Mouse (Mus musculus) natural killer cell, adult 2 months (primary cell): ENCODE results near the gene Foxf1.

ENCODE experiments used
- DNase-seq, 2 experiments: peaks; one replicate each; pipeline ENCODE4 v3.0.0; 2022; ENCODE audit warnings: low spot score in 2 of 2

The Foxf1 gene

DNA sequence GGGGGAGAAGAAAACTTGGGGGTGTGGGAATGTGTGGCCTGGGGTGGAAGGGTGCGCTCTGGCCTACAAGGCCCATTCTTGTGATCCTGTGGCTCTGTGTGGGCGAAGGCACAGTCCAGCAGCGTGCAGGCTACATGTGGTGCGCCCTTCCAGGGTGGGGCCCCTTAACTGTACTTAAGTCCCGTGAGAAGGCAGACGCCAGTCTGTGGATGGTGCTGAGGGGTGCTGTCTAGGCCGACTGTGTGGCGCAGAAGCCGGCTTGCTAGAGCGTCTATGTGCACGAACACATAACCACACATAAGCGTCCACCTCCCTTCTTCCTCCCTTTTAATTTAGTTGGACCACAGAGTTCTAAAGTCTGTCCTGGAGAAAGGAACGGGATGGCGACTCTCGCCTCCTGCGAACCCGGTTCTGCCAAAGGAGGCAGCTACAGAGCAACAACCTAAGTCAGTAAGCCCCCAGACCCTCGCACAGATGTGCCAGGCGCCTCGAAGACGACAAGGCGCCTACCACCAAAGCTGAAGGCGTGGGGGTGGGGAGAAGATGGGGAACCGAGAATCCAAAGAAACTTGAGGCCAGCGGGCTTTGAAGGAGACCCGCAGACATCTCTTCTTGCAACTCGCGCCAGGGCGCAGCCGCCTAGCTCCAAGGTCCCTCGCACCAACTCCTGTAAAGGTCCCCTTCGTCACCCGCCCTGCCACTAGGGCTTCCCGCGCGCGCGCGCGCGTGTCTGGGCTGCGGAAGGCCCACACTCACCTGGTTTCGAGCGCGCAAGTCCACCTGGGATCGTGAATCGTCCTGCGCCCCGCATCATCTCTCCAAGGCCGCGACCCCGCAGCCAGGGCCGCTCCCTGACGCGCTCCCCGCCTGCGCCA, 1.7 kb upstream of the Foxf1 start:
- DNase-seq = no peak

DNA sequence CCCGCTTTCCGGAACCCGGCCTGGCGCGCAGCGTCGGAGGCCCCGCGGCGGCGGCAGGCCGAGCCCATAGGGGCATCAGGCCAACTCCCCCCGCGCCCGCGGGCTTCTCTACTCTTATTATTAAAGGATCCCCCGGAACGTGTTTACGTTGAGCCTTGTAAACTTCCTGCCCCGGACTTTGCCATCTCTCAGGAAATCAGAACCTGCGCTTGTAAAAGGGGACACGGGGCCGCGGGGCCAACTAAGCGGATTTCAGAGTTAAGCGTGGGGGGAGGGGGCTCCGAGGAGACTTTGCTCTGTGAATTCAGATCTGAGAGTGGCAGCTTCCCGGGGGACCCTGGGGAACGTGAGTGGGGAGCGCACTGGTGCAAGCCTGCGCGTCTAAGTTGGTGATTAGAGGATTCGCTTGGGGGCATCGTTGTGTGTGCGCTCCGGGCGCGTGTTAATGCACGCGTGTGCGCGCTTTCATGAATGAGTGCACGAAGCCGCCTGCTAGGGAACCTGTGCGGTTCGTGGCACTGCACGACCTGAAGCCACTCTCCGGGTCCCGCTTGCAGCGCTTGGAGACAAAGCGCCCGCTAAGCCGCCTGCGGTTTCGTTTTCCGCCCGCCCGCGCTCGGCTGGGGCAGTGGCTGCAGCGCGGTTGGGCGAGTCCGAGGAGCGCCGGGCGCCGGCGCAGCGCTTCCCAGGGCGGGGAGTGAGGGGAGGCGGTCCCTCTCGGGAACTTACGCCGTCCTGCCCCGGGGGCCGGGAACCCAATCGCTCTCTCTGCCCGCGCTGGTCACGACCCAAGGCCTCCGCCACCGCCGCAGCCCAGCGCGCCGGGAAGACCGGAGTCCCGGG, 872 bp upstream of the Foxf1 start:
- DNase-seq = no peak

DNA sequence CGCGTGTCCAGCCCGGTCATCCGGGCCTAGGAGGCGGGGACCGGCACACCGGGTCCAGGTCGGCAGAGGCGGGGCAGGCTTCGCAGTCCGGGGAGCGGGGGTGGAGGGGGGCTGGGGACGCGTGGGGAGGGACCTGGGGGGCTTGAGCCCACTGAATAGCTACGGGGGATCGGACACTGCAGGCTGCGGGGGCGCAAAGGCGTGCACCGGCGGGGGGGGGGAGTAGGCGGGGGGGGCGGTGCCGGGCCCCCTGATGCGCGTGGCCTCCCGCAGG, 313 bp upstream of the Foxf1 start:
- DNase-seq = no peak

DNA sequence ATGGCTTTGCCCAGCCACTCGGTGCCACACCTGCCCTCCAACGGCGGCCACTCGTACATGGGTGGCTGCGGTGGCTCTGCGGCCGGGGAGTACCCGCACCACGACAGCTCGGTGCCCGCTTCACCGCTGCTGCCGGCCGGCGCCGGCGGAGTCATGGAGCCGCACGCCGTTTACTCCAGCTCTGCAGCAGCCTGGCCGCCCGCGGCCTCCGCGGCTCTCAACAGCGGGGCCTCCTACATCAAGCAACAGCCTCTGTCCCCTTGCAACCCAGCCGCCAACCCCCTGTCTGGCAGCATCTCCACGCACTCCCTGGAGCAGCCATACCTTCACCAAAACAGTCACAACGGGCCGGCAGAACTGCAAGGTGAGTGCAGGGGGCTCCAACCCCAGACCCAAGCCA, 825 bp downstream of the Foxf1 start:
- no peak for DNase-seq

DNA sequence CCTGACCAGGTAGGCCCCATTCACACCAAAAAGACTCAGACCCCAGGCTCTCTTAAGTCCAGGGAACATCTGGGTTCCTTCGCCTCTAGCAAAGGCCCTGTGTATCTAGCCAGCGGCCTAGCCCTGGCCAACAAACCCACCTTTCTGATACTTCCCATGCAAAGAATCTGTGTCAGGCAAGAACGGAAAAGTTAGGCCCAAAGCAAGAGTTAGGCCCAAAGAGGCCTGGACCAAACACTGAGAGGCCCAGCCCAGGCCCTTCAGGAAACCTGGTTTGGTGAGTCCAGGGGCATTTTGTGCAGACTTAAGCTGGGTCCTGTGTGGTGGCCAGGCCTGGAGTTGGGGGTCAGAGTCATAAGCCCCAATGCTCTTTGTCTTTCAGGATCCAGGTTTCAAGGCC, 1.4 kb downstream of the Foxf1 start:
- no peak for DNase-seq

DNA sequence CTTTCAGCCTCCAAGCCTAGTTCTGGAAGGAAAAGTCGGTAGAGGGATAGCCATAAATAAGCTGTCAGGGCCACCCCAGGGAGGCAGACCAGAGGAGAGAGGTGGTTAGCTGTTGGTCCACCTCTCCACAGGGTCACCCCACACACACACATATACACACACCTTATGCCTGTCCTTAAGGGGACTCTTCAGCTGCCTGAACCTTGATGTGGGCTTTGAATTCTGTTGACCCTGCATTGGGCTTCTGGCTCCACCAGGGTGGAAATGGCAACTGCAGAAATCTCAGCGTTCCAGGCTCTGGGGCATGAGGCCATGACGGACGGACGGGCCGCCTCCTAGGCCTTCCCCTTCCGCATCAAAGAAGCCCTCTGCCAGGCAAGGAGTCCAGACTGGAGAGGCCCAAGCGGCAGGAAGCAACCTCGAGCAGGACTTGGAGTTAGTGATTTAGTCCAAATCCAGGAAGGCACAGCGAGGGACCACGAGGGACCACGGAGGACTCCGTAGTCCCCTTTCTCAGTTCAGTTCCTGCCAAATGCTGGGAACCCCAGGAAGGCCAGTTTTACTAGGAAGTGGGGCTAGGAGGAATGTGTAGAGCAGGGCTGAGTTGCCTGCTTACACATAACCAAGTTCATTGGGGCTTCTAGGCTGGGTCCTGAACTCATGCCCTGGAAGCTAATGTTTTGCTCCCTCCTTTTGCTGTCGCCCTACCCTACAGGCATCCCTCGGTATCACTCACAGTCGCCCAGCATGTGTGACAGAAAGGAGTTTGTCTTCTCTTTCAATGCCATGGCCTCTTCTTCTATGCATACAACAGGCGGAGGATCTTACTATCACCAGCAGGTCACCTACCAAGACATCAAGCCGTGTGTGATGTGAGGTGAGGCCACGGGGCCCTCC, 2.1 kb downstream of the Foxf1 start:
- no peak for DNase-seq

DNA sequence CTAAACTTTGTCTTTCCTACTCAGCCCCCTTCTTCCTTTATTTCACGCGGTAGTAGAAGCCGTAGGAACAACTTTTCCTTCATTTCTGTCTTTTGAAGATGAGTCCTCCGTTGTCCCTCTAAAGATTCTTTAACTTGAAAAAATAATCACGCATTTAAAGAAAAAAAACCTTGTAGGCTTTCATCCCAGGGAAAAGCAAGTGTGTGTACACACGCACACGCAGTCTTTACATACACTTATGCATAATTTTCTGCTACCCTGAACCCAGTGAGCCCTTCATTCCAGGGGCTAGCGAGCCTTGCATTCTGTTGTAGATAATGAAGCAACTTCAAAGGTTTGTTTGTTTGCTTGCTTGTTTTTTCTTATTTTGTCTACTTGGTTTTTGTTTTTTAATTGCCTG, 4.1 kb downstream of the Foxf1 start:
- no peak for DNase-seq

DNA sequence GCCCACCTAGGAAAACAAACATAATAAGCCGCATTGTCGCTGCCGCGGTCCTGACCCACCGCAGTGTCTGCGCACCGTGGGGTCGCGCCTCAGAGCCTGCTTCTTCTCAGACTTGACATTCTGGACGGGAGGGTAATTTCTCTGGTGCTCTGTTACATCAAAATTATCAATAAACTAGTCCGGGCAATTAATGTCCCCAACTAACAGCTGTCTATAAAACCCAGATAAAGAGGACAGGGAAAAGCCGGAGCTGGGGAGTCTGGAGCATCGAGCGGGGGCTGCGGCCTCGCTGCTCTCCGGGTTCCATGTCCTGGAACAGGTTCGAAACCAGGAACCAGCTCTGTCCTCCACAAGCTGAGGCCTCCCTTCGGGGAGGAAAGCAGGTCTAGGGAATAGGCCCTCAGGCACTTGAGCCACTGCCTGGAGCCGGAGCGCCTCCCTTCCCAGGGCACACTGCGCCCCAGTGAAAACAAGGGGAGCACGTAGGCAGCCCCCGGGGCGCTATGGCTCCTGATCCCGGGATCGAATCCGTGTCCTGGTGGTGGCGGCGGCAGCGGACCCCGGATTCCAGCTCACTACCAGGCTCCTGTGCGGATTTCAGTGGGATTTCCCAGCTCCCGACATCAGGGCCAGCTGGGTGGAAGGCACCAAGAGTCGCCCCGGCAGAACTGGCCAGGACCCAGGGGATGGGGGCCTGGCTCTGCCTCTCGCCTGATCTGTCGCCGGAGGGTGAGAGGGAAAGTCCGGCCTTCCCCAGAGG, 4.9 kb downstream of the Foxf1 start:
- DNase-seq = no peak

DNA sequence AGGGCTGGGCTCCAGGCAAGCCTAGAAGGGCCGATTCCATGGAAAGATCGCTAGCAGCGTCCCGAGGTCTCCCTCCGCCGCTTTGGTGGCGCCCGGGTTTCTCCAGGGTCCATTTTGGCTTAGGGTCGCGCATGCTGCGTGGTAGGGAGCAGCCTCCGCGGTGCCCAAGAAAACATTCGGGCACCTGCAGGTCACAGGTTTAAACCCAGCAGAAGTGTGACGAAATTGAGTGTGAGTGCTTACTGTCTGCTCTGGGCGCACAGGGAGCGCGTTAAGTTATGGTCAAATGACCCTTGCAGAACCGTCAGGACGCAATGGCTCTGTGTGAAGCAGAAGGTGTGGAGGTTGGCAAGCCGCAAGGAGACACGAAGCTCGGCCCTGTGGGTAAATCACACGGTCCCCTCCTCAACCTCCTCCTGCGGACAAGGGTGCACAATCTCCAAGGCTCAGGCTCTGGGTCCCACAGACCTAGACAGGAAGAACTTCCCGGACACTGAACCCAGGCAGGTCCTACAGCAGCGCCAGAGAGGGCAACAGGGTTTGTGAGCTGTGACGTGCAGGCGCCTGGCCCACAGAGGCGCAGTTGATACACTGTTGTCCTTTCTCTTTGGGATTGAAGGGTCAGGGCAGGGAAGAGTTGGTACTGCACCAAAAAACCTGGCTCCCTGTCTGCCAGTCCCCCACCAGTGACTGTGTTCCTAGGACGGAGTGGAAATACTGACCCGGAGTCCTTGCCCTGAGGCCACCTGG, 5.6 kb downstream of the Foxf1 start:
- DNase-seq = no peak

DNA sequence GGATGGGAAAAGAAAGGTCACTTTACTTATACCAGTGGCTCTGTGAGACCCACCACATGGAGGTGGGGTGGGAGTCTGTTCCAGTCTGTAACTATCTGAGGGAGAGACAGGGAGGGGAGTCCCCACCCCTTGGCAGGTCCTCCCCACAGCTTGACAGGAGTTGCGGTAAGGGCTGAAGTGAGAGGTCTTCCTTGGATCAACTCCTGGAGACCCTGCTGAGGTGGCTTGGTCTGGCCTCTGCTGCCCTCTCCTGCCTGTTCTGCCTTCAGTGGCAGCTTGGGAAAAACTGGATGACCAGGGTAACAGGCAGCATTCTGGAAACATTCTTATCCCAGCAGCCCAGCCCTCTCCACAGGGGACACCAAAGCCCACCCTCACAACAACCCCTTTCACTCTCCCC, 6.5 kb downstream of the Foxf1 start:
- no peak for DNase-seq

DNA sequence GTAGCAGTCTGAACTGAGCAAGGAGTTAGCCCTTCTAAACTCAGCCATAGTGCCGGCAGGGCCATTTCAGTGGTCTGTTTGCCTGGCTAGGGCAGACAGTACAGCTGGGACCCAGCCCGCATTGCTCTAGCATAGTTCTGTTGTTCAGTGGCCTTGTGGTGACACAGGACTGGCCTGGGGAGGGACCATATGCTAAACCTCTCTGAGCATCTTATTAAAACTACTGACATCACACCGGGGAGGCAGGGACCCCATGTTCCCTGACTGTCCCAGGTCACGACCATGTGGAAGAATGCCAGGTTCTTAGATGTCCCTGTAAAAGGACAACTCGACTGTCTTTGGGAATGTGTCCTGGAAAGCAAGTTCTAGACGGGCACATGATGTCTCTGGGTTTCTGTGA, 8.0 kb downstream of the Foxf1 start:
- no peak for DNase-seq

DNA sequence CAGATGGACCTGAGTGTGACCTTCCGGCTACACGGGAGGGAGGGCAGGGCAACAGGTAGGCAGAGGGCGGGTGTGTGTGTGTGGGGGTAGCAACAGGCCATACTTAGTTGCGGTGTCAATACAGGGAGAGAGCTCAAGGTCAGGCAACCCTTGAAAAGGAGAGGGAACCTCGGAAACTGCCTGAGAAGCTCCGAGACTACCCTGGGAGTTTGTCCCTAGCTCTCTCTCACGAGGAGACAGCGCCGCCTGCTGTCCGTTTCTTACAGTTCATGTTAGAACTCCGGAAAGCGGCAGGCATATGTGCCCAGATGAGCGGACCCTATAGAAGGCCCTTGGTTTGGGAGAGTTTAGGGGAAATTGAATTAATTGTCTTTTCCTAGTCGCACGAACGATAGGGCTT, 8.4 kb downstream of the Foxf1 start:
- peak; percentile 65 to 71 for DNase-seq

DNA sequence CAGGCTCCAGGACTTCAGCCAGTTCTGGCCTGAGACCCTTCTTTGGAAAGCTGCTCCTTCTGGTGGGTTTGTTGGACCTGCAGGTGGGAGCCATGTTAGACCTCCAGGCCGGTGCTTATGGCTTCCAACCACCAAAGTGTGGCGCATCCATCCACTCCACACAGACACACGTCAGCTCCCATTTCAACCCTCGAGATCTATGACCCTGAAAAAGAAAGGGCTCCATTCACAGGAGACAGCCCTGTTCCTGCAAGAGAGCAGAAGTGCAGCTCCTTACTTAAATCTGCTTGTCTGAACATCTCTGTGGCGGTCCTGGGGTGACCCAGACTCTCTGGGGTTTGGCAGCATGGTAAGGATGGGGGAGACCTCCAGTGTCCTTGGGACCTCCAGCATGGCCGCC, 9.3 kb downstream of the Foxf1 start:
- no peak for DNase-seq

DNA sequence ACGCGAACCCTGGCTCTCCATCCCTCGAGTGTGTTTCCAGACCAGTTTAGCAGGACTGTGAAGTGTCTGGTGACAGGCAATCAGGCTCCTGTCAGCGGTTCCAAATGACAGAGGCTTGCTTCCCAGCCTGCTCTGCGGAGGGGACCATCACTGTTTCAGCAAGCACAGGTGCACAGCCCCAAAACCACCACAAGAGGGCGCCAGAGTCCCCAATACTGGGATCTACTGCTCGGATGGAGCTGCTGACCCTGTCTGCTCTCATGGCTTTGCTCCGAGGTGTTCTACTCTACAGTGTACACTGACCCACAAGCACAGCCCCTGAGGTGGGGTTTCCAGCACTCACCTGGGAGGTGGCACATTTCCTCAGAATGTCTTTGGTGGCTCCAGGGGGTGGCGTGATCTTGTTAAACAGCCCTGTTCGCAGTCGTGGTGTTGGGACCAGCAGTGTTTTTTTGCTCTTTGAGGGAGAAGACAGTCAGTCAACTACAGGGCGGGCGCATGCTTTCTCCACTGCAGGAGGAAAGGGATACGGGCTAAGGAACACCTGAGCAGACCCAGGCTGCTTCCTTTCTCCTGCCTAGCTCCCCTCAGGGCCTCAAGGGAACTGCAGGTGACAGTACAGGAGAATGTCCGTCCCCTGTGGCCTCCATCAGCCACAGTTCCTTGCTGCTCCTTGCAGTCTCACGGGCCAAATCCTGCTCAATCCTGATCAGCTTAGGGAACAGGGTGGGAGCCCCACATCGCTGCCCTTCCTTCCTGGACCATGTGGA, 20.0 kb downstream of the Foxf1 start:
- peak; percentile 62 to 73 for DNase-seq

DNA sequence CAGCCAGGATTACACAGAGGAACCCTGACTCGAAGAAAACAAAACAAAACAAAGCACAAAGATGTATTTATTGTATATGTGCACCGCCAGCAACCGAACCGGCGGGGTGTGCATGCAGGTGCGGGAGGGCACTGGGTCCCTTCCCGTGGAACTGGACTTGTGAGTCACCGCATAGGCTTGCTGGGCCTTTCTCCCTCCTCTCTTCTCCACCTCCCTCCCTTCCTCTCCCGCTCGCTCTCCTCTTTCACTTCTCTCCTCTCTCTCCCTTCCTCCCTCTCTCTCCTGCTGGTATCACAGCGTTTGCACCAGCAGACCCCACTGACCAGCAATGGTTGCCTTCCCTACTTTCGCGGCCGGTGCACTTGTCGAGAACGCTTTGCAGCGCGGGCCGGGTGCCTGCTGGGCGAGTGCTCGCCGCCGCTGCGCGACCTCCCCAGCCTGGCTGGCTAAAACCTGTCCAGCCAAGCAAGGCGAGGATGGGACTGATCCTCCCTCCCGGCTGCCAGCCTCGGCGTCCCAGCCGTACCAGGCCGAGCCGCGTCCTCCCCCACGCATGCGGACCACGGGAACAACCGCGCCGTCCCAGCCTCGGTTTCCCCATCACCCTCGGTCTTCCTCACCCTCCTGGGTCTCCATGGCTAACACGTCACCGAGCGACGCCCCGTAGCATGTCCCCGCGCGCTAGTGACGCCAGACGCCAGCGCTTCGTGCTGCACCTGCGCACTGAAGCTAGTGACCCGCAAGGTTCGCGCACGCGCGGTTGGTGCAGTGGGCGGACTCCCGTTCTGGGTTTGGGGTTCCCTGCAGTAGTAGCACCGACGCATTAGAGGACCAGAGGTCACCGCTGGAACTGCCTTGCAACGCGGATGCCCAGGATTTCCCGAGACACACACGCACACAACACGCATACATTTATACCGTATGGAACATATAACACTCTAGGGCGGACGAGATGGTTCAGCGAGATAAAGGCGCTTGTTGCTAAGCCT, 23.8 kb downstream of the Foxf1 start, which contains the start of gene Mthfsd:
TSS of gene Mthfsd (minus strand) at position 725 of the 989 bp plus-strand sequence.
- DNase-seq = peak; percentile 97 to 98

DNA sequence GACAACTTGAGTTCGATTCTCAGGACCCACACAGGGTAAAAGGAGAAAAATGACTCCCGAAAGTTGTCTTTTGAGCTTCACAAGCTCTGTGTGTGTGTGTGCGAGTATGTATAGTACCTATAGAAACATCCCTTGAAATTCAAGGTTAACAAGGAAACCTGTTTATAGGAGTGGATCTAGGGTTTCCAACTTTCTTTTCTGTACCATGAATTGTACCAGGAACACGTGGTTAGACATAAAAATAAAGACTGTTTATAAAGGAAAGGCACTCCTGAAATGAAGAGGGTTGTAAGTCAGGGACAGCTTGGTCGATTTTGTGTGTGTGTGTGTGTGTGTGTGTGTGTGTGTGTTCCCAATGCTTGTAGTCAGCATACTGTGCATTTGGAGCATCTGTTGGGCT, 24.5 kb downstream of the Foxf1 start:
- no peak for DNase-seq

DNA sequence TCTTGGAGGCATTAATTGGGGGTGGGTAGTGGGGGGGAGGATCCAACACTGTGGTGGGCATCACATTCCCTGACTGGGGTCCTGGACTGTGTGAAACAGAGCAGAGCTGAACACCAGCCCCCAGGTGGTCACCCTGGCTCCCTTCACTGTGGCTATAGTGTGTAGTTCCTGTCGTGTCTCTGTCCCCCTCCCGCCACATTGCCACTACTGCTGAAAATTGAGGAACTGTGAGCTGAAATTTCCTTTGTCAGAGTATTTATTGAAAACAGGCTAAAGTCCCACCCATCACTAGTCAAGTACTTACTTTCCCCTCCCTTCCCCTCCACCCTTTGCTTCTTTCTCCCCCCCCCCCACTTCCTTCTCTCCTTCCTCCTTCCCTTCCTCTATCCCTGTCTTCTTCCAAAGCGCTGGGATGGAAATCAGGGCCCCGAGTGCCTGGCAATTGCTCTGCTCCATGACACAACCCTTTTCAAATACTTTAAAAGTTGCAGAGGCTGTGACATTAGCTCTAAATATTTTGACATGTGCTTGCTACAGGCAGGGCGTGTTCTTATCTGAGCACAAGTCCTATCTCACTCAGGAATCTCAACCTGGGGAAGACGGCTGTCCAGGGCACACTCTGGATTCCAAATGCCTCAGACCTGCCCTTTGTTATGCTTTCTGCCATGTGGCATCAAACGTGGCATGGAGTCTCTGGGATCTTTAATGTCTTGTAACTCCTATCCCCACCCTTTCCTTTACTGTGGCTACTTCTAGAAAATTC, 27.1 kb downstream of the Foxf1 start:
- no peak for DNase-seq

DNA sequence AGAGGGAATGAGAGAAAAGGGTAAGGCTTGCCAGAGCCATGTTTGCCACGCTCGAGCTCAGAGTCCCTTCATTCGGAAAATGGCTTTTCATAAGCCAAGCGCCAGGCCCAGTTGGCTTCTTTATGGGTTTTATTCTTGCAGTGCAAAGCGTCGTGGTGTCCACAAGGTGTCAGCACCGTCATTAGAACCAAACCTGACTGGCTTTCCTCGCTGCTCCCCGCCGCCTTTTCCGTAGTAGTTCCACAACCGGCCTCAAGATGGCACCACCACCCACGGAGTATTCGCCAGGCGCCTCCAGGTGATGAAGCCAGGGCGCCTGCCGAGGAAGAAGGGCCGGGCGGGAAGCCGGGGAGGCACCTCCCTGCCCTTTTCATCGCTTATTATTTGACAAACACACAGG, 29.1 kb downstream of the Foxf1 start:
- peak; percentile 93 to 95 for DNase-seq
